Mouse (Mus musculus): ENCODE results near the gene Actr6.
"Not testable (repeated sequence)": the region's sequence is repeated elsewhere in the genome, so short reads cannot be mapped to it uniquely, and the experiment has no call there.

The Actr6 gene

GRCm38 (mm10) chr10:89738395-89738794 is 6.3 kb upstream of the Actr6 start:
- no peak for DNase-seq (ENCODE audit: low read depth in 1 of 2, low spot score in 2 of 2)

- DNase-seq (ENCODE audit: low read depth in 1 of 2, low spot score in 2 of 2) = no peak
Observed at GRCm38 (mm10) chr10:89737887-89738286, 5.8 kb upstream of the Actr6 start.

GRCm38 (mm10) chr10:89737092-89737491 is 5.0 kb upstream of the Actr6 start:
- no peak for DNase-seq (ENCODE audit: low read depth in 1 of 2, low spot score in 2 of 2)

GRCm38 (mm10) chr10:89731341-89731740 is 754 bp downstream of the Actr6 start:
- DNase-seq (ENCODE audit: low read depth in 1 of 2, low spot score in 2 of 2) = no peak

- no peak for DNase-seq (ENCODE audit: low read depth in 1 of 2, low spot score in 2 of 2)
Observed at GRCm38 (mm10) chr10:89730386-89730785, 1.7 kb downstream of the Actr6 start.

- DNase-seq (ENCODE audit: low read depth in 1 of 2, low spot score in 2 of 2) = no peak
Observed at GRCm38 (mm10) chr10:89722247-89723195, 9.6 kb downstream of the Actr6 start.

GRCm38 (mm10) chr10:89720796-89721195 is 11.3 kb downstream of the Actr6 start:
- DNase-seq (ENCODE audit: low read depth in 1 of 2, low spot score in 2 of 2) = no peak

- DNase-seq (ENCODE audit: low read depth in 1 of 2, low spot score in 2 of 2) = no peak
Observed at GRCm38 (mm10) chr10:89720252-89720651, 11.8 kb downstream of the Actr6 start.

GRCm38 (mm10) chr10:89714910-89715309 is 17.2 kb downstream of the Actr6 start:
- DNase-seq (ENCODE audit: low read depth in 1 of 2, low spot score in 2 of 2) = no peak

- no peak for DNase-seq (ENCODE audit: low read depth in 1 of 2, low spot score in 2 of 2)
Observed at GRCm38 (mm10) chr10:89708720-89709119, 23.4 kb downstream of the Actr6 start.

- DNase-seq (ENCODE audit: low read depth in 1 of 2, low spot score in 2 of 2) = no peak
Observed at GRCm38 (mm10) chr10:89707397-89707796, 24.7 kb downstream of the Actr6 start.

GRCm38 (mm10) chr10:89703042-89703441 is 29.1 kb downstream of the Actr6 start:
- no peak for DNase-seq (ENCODE audit: low read depth in 1 of 2, low spot score in 2 of 2)

- DNase-seq (ENCODE audit: low read depth in 1 of 2, low spot score in 2 of 2) = no peak
Observed at GRCm38 (mm10) chr10:89697956-89698355, 34.1 kb downstream of the Actr6 start.

GRCm38 (mm10) chr10:89696270-89696669 is 35.8 kb downstream of the Actr6 start:
- DNase-seq (ENCODE audit: low read depth in 1 of 2, low spot score in 2 of 2) = not testable (repeated sequence)

GRCm38 (mm10) chr10:89695194-89695911 is 36.7 kb downstream of the Actr6 start:
- no peak for DNase-seq (ENCODE audit: low read depth in 1 of 2, low spot score in 2 of 2)

- no peak for DNase-seq (ENCODE audit: low read depth in 1 of 2, low spot score in 2 of 2)
Observed at GRCm38 (mm10) chr10:89690021-89690420, 42.1 kb downstream of the Actr6 start.

- no peak for DNase-seq (ENCODE audit: low read depth in 1 of 2, low spot score in 2 of 2)
Observed at GRCm38 (mm10) chr10:89687455-89687854, 44.6 kb downstream of the Actr6 start.

- DNase-seq (ENCODE audit: low read depth in 1 of 2, low spot score in 2 of 2) = peak; percentile 74 to 89
Observed at GRCm38 (mm10) chr10:89686139-89686808, 45.8 kb downstream of the Actr6 start, which contains the start of gene Scyl2. TSS of gene Scyl2 (minus strand) at chr10:89686285.

GRCm38 (mm10) chr10:89685391-89686138 is 46.5 kb downstream of the Actr6 start:
- DNase-seq (ENCODE audit: low read depth in 1 of 2, low spot score in 2 of 2) = no peak

GRCm38 (mm10) chr10:89682961-89683360 is 49.1 kb downstream of the Actr6 start:
- no peak for DNase-seq (ENCODE audit: low read depth in 1 of 2, low spot score in 2 of 2)

GRCm38 (mm10) chr10:89682157-89682556 is 49.9 kb downstream of the Actr6 start:
- no peak for DNase-seq (ENCODE audit: low read depth in 1 of 2, low spot score in 2 of 2)
